Mouse (Mus musculus): Measurements from ENCODE around the gene Slc22a14. TPM values are rescaled to one million over a fixed set of nuclear protein-coding genes. Genes with fewer than 3 reads are reported as not detected.
A peak's percentile ranks its signal among the peaks of the same experiment; 100 is the strongest.
"Not testable (repeated sequence)": the region's sequence is repeated elsewhere in the genome, so short reads cannot be mapped to it uniquely, and the experiment has no call there.

The Slc22a14 gene
- total RNA-seq, 2 experiments from 2014 or later, result not detected

DNA sequence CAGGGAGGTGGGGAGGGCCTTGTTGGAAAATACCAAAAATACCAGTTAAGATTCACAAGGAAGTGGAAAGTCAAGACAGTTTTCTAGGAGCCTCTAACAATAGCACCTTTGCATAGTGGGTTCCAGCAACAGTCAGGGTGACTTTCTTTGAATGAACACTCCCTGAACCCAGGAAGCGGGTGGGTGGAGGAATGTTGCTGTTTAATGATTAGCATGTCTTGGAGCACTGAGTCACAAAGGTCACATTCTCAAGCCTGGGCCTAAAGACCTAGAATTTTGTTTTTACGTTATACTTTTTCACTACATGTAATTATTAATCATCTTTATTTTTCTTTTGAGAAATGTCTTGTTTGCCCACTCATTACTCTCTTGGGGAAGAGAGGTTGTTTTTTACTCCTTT, 150.0 kb downstream of the Slc22a14 start:
- DNase-seq; intact Hi-C loops (cut with DNase I): not testable (repeated sequence)

DNA sequence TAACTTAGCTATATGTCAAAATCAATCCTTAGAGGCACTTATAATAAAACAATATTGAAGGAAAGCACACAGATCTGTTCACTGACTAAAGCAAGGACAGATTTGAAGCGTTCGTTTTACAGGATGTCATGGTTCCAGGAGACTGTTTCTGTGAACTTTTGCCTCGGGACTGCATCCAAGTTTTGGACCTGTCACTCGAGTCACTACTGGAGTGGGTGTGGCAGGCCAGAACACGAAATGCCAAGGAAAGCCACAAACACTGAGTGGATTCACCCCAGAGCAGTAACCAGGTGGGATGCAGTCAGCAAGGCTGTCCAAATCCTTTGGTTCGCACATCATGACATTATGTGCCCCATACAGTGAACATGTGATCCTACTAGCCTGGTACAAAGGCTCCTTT, 150.8 kb downstream of the Slc22a14 start:
- no peak for DNase-seq
- intact Hi-C loops (cut with DNase I), result no loop called here

- DNase-seq, result no peak
- intact Hi-C loops (cut with DNase I), result no loop called here
Measured at GRCm38 (mm10) chr9:119212996-119213395, 152.4 kb downstream of the Slc22a14 start.

DNA sequence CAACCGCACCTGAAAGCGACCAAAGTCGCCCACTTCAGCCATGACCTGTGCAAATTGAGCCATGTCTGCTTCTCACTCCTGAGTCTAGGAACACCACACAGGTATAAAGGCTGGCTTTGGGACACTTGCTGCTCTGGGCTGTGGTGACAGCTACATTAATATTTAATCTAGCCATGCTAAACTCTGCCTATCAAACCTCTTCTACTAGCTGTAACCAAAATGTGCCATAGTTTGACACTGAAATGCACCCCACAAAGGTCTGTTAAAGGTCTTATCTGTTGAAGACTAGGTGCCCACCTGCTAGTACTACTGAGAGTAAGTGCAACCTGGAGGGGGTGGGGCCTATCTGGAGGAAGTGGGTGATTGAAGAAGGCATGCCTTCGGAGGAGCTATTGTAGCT, 156.4 kb downstream of the Slc22a14 start, which contains the start of gene Slc22a13:
Slc22a13 (minus strand) TSS at position 101 of the 400 bp plus-strand sequence.
- intact Hi-C loops (cut with DNase I), result no loop called here
- no peak for DNase-seq

GRCm38 (mm10) chr9:119207113-119207512, 158.2 kb downstream of the Slc22a14 start:
- no peak for DNase-seq
- intact Hi-C loops (cut with DNase I), result no loop called here

DNA sequence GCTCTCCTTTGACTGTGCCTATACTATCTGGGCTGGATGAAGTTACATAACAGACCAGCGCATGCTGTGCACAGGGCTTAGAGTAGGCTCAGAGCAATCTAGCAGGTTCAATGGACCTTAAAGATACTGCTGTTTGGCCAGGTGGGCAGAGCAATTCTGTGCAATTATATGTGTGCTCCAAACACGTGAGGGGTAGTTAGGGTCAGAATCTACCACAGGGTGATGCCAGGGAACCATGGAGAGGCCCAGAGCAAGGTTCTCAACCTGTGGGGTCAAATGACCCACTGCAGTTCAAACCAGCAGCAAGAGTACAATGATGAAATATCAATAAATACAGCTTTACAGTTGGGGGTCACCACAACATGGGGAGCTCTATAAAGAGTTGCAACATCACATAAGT, 158.7 kb downstream of the Slc22a14 start:
- intact Hi-C loops (cut with DNase I), result no loop called here
- no peak for DNase-seq

GRCm38 (mm10) chr9:119205756-119206155, 159.6 kb downstream of the Slc22a14 start:
- DNase-seq, result no peak
- intact Hi-C loops (cut with DNase I), result no loop called here

- intact Hi-C loops (cut with DNase I), result no loop called here
Measured at GRCm38 (mm10) chr9:119203617-119204016, 161.7 kb downstream of the Slc22a14 start.

GRCm38 (mm10) chr9:119201653-119202052, 163.7 kb downstream of the Slc22a14 start:
- intact Hi-C loops (cut with DNase I), result no loop called here
- no peak for DNase-seq

More at GRCm38 (mm10) chr9:119203617-119204016, 161.7 kb downstream of the Slc22a14 start:
- no peak for DNase-seq

DNA sequence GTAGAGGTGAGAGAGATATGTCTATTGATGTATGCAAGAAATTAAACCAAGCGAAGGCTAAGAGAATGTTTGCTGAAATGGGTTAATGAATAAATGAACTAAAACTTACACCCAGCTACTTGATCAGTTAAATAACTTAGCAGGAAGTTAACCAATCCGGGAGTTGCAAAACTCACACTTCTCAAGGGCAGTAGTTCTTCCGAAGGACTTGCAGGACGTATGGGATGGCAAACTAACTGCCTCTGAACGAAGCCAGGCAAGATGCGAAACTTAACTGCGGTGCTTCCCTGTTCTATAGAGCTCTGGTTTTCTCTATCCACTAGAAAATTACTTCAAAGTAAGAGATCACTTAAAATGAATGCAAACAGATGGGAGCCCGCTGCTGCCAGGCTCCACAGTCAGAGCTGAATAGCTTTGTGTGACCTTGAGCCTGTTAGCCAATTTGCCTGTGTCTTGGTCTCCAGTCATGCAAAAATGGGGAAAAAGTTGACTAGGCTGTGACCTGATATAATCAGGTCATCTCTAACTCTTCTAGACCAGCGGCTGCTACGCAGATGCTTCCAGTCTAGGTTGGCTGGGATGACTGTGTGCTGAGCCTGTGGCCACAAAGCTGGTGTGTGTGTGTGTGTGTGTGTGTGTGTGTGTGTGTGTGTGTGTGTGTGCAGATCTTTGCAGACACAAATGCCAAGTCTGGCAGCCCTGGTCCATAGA, 166.0 kb downstream of the Slc22a14 start:
- intact Hi-C loops (cut with DNase I), result no loop called here
- no peak for DNase-seq

GRCm38 (mm10) chr9:119192202-119192990, 173.0 kb downstream of the Slc22a14 start:
- peak in 1 of 2 experiments; percentile 17 for DNase-seq
- intact Hi-C loops (cut with DNase I), result loop anchor here (5.0 kb wide), 1 partner anchor 35 kb away; the partner anchor contains the start of genes Acaa1b and Gm47289

GRCm38 (mm10) chr9:119181241-119181728, 184.1 kb downstream of the Slc22a14 start:
- intact Hi-C loops (cut with DNase I), result no loop called here
- DNase-seq, result no peak

- DNase-seq, result no peak
- intact Hi-C loops (cut with DNase I), result no loop called here
Measured at GRCm38 (mm10) chr9:119179292-119179691, 186.1 kb downstream of the Slc22a14 start.

DNA sequence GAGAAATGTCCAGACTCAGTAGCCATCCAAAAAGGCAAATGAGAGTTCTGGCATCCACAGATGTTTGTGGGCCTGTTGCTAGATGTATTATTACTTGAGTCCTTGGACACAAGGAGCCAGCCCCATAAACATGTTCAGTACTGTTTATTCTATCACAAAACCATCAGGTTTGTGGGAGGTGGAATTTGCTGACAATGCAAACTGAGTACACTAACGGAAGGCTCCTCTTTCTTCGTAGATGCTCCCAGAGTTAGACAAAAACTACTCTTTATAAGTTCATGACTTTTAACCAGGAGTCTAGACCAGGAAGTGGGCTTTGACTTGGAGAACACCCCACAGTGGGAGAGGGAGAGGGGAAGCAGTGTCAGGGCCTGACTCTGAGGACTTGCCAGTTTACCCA, 197.7 kb downstream of the Slc22a14 start:
- DNase-seq, result no peak
- intact Hi-C loops (cut with DNase I), result no loop called here

GRCm38 (mm10) chr9:119165548-119165947, 199.8 kb downstream of the Slc22a14 start:
- no peak for DNase-seq
- intact Hi-C loops (cut with DNase I), result no loop called here

- DNase-seq, result no peak
- intact Hi-C loops (cut with DNase I), result no loop called here
Measured at GRCm38 (mm10) chr9:119164743-119165142, 200.6 kb downstream of the Slc22a14 start.

- intact Hi-C loops (cut with DNase I), result no loop called here
- DNase-seq, result no peak
Measured at GRCm38 (mm10) chr9:119160689-119161088, 204.7 kb downstream of the Slc22a14 start.

GRCm38 (mm10) chr9:119158861-119159260, 206.5 kb downstream of the Slc22a14 start, which contains the start of gene Gm47289:
Gene Gm47289 (plus strand): TSS chr9:119159161.
- intact Hi-C loops (cut with DNase I), result loop anchor here (5.0 kb wide), 1 partner anchor 33 kb away; no protein-coding TSS in a partner anchor

GRCm38 (mm10) chr9:119156278-119157201, 208.8 kb downstream of the Slc22a14 start, which contains the start of gene Acaa1b:
Gene Acaa1b (minus strand): TSS chr9:119157093.
- intact Hi-C loops (cut with DNase I), result loop anchor here (1.0 to 5.0 kb wide), 2 partner anchors 36 to 196 kb away; no protein-coding TSS in a partner anchor
- peak; percentile 66 to 74 for DNase-seq

More at GRCm38 (mm10) chr9:119158861-119159260, 206.5 kb downstream of the Slc22a14 start, which contains the start of gene Gm47289:
- no peak for DNase-seq

DNA sequence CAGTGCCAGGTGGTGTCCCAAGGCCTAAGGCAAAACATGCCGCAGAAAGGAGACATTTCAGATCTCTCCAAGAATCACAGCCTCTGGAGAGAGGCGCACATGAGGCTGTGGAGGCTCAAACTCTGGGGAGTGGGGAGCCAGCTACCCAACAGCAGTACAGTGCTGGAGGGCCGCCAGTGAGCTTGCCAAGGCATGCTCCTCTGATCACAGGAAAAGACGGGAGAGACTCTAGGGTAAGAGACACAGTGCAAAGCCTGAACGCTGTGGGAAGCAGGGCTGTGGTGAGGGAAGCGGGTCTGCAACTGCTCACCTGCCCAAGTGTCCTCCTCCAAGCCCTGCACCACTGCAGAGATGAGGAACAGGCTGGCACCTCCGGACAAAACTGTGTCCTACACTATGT, 209.5 kb downstream of the Slc22a14 start:
- intact Hi-C loops (cut with DNase I), result loop anchor here (1.0 to 5.0 kb wide), 2 partner anchors 36 to 196 kb away; no protein-coding TSS in a partner anchor
- no peak for DNase-seq

Measured in gastrocnemius, postnatal 36 days (tissue).